Mouse (Mus musculus): ENCODE data around the gene Tex22. TPM values are rescaled to one million over a fixed set of nuclear protein-coding genes. Genes with fewer than 3 reads are reported as not detected.

Tex22 gene
- polyA plus RNA-seq, 1 experiment from 2014 or later: not detected

DNA sequence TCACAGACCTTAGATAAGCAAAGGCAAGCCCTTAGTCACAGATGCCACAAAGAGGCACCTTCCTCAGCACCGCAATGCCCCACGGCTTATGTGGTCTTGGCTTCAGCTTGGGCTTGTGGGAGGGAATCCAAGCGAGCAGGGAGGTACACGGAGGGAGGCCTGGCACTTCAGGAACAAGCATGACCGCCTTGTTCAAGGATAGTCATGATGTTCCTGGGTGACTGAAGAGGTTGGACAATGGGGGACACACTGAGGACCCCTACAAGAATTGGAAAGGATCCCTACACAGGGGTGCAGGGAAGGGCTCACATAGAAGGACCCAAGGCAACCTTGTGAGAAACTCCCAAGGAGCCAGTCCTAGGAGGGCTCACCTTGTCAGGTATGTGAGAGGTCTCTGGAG, 22.7 kb downstream of the Tex22 start:
- H3K4me3 ChIP-seq: peak overlapping the region; percentile 98; the same call in 1 of the 2 replicates

DNA sequence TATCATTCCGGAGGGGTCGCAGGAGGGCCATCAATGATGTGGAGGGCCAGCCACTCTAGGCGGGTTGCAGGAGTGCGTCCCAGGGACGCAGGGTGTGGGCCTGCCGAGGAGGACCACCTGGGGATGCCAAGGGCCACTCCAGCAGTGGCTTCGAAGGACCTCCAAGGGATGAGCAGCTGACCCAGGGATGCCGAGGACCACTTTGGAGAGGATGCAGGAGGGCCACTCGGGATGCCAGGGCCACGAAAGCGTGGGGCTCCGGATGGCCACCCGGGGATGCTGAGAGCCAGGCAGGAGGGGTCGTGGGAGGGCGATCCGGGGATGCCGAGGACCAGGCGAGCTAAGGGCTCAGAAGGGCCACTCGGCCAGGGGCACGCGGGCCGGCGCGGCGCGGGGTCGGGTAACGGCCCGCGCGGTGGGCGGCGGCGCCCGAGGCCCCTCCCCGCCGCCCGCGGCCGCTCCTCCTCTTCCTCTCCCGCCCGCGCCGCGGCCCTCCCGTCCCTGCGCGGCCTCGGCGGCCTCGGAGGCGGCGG, 23.5 kb downstream of the Tex22 start, which contains the start of gene Mta1:
Gene Mta1 (plus strand): TSS at position 530 of the 533 bp plus-strand sequence.
- Histone ChIP-seq H3K9me3 (replicated peaks) (no peaks in the 10 kb centered on the region), H3K9ac (peak within 1 kb of the TSS; percentile 99), H3K36me3 (no peaks in the 10 kb centered on the region), H3K4me3 (peak within 1 kb of the TSS; percentile 98), H3K4me1 (peaks cover 36% of the 10 kb centered on the region), H3K4me2 (replicated peaks) (peak within 1 kb of the TSS; percentile 95), H3K27me3 (no peaks in the 10 kb centered on the region), H3K27ac (peak within 1 kb of the TSS; percentile 81)
- peak; percentile 65 for ATAC-seq (ENCODE audit: low FRiP score)
- WGBS: 1% methylated on average over 17 of the region's 53 CpGs

More for the DNA sequence above, 22.7 kb downstream of the Tex22 start:
- no peaks in the 10 kb centered on the region for H3K9me3 ChIP-seq (replicated peaks)
- WGBS: 86% methylated on average over 5 of the region's 5 CpGs
- peak overlapping the region; percentile 91 for H3K4me2 ChIP-seq (replicated peaks)
- peaks cover 33% of the 10 kb centered on the region for H3K4me1 ChIP-seq
- no peak overlapping the region for H3K27ac ChIP-seq
- no peaks in the 10 kb centered on the region for H3K27me3 ChIP-seq
- peak overlapping the region; percentile 99 for H3K9ac ChIP-seq
- no peaks in the 10 kb centered on the region for H3K36me3 ChIP-seq
- peak; percentile 3; the same call in 1 of the 2 replicates for ATAC-seq (ENCODE audit: low FRiP score)

DNA sequence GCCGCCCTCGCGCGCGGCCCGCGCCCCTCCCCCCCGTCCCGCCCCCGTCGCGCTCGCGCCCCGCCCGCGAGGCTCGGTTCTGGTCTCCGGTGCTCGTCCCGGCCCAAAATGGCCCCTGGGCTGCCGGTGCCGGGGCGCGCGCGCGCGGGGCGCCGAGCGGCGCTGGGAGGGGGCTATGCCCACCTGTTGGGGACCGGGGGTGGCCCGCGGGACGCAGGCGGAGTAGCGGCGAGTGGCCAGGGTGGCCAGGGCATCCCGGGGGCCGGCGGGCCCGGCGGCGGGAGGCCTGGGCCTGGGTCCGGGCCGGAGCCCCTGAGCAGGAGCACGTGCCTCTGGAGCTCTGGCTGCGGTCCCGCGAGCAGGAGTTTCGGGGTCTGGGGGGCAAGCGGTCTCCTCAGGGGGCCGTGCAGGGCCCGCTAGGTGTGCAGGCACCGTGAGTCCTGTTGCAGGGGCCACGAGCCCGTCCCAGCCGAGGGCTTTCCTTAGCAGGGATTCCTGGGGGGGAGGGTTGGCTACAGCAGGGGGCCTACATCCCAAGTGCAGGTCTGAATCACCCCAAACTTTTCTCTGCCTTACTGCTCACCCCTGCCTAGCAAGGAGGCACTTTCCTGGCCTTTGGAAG, 24.3 kb downstream of the Tex22 start:
- no peaks in the 10 kb centered on the region for H3K27me3 ChIP-seq
- peak overlapping the region; percentile 81 for H3K27ac ChIP-seq
- H3K4me1 ChIP-seq: peaks cover 43% of the 10 kb centered on the region
- peak overlapping the region; percentile 99 for H3K9ac ChIP-seq
- peak overlapping the region; percentile 95 for H3K4me2 ChIP-seq (replicated peaks)
- peak; percentile 28; the same call in 1 of the 2 replicates for ATAC-seq (ENCODE audit: low FRiP score)
- no peaks in the 10 kb centered on the region for H3K9me3 ChIP-seq (replicated peaks)
- H3K4me3 ChIP-seq: peak overlapping the region; percentile 98
- 0% methylated on average over 30 of the region's 60 CpGs for WGBS
- no peaks in the 10 kb centered on the region for H3K36me3 ChIP-seq

DNA sequence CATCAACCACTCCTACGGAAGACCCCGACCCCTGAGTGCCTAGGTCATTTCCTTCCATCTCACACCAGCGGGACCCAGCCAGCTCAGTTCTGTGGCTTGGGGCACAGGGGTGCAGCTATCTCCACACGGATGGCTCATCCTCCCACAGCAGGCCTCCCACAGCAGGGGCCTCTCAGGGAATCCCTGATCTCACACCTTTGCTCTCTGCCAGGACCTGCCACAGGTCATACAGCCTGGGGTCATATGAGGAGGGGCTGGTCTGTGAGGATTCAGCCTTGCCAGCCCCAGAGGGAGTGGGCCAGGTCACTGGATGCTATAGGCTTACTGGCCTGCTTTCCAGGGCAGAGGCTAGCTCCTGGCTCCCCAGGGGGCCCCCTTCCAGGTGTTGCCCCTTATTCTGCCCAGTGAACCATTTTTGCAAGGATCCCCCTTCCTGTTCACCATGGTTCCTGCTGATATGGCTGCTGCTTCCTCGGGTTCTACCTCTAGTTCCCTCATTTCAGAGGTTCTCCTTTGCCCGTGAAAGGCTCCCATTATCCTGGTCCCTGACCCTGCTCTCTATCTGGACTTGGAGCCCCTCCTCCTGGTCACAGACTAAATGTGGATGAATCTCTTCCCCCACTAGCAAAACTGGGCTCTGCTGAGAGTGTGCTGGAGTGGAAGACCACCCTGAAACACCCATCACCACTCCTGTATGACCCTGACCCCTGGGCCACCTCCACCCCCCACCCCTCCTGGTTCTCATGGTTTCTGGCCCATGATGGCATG, 25.4 kb downstream of the Tex22 start:
- 31% methylated on average over 6 of the region's 6 CpGs for WGBS
- Histone ChIP-seq H3K9me3 (replicated peaks) (no peaks in the 10 kb centered on the region), H3K9ac (peak overlapping the region; percentile 99), H3K36me3 (no peaks in the 10 kb centered on the region), H3K4me2 (replicated peaks) (peak overlapping the region; percentile 95), H3K4me1 (peaks cover 49% of the 10 kb centered on the region), H3K27ac (no peak overlapping the region; the same call in none of the 2 replicates), H3K4me3 (peak overlapping the region; percentile 98), H3K27me3 (no peaks in the 10 kb centered on the region)
- ATAC-seq (ENCODE audit: low FRiP score): no peak

DNA sequence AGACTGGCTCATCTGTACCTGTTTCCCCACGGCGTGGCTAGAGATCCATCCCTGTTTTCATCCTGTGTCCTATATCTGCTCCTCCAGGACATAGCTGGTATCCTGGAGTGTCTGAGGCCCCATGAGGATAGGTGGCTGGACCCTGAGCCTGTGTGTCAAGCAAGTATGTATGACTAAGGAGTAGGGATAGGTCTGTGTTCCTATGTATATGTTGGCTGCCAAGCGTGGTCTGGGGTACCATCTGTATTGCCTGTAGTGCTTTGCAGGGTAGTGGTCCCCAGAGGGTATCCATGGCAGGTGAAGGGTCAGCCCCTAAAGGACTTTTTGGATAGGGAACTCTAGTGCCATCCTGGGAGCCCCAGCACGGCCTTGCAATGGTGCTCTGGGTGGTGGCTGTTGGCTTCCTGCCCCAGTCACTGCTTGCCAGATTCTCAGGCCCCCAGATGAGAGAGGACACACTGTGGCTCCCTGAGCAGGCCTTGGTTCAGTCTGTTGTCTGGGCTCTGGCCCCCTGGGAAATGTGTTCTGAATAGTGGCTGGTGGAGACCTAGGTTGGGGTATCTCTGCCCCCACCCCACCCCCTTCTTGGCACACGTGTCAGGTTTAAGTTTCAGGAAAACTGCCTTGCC, 26.3 kb downstream of the Tex22 start:
- no peak for ATAC-seq (ENCODE audit: low FRiP score)
- Histone ChIP-seq H3K36me3 (0 out of 2 replicates have a peak, but pooled peaks cover 4% of the 10 kb centered on the region), H3K27me3 (no peaks in the 10 kb centered on the region), H3K4me3 (no peak overlapping the region), H3K4me2 (replicated peaks) (0 out of 2 replicates have a peak overlapping the region, but pooled peaks have one; percentile 95), H3K27ac (peak overlapping the region; percentile 12; the same call in 1 of the 2 replicates), H3K9ac (peak overlapping the region; percentile 99; the same call in 1 of the 2 replicates), H3K4me1 (peaks cover 49% of the 10 kb centered on the region), H3K9me3 (replicated peaks) (no peaks in the 10 kb centered on the region)
- 71% methylated on average over 5 of the region's 5 CpGs for WGBS

DNA sequence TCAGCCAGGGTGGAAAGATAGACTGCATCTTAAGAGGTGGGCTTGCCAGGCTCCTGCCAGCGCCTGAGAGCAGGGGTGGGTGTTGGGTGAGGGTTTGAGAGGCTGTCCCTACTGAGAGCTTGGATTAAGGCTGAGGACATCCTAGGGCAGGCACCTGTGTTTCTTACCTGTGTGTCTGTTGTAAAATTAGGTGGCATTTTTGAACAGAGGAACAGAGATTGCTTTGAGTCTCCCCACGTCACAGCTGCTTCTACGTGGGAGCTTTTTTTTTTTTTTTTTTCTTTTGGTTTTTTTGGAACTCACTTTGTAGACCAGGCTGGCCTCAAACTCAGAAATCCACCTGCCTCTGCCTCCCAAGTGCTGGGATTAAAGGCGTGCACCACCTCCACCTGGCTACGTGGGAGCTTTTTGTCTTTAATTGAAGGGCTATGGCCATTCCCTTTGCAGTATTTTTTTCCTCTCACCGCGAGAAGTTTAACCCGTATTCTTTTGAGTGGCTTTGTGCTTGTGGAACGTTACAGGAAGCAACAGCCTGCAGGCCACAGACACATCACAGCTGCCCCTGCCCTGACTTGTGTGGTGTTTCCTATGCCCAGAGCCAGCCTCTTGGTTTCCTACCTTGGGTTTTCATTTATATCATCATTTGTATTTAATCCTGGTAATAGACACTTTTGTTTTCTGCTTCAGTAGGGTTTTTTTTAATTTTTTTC, 27.1 kb downstream of the Tex22 start:
- Histone ChIP-seq H3K27ac (no peak overlapping the region), H3K9ac (no peak overlapping the region)
- 82% methylated on average over 9 of the region's 9 CpGs for WGBS

DNA sequence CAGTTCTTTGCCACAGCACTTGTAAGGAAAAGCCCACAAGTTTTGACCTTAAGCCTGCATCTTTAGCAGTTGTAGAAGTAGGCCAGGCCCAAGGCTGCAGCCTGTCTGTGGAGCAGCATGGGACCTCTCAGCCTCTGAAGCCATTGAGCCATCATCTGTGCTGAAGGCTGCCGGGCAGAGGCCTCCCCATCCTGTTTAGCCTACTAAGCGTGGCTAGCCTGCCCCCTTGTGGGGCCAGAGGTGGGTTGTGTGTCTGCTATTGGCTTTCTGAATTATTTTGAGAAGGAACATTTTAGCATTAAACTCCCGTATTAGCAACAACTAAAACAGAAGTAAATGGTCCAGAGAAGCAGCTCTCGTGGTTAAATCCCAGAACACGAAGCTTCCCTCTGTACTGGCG, 28.2 kb downstream of the Tex22 start:
- H3K36me3 ChIP-seq: 0 out of 2 replicates have a peak, but pooled peaks cover 4% of the 10 kb centered on the region
- H3K9ac ChIP-seq: no peak overlapping the region
- H3K27me3 ChIP-seq: no peaks in the 10 kb centered on the region
- no peak for ATAC-seq (ENCODE audit: low FRiP score)
- H3K4me3 ChIP-seq: no peak overlapping the region
- H3K4me1 ChIP-seq: peaks cover 50% of the 10 kb centered on the region
- H3K9me3 ChIP-seq (replicated peaks): no peaks in the 10 kb centered on the region
- H3K27ac ChIP-seq: 0 out of 2 replicates have a peak overlapping the region, but pooled peaks have one; percentile 30
- H3K4me2 ChIP-seq (replicated peaks): no peak overlapping the region
- WGBS: 66% methylated on average over 6 of the region's 6 CpGs

More for the DNA sequence above, 27.1 kb downstream of the Tex22 start:
- H3K27me3 ChIP-seq: no peaks in the 10 kb centered on the region
- peaks cover 49% of the 10 kb centered on the region for H3K4me1 ChIP-seq
- H3K9me3 ChIP-seq (replicated peaks): no peaks in the 10 kb centered on the region
- H3K36me3 ChIP-seq: 0 out of 2 replicates have a peak, but pooled peaks cover 4% of the 10 kb centered on the region
- no peak for ATAC-seq (ENCODE audit: low FRiP score)
- H3K4me3 ChIP-seq: no peak overlapping the region
- no peak overlapping the region for H3K4me2 ChIP-seq (replicated peaks)

DNA sequence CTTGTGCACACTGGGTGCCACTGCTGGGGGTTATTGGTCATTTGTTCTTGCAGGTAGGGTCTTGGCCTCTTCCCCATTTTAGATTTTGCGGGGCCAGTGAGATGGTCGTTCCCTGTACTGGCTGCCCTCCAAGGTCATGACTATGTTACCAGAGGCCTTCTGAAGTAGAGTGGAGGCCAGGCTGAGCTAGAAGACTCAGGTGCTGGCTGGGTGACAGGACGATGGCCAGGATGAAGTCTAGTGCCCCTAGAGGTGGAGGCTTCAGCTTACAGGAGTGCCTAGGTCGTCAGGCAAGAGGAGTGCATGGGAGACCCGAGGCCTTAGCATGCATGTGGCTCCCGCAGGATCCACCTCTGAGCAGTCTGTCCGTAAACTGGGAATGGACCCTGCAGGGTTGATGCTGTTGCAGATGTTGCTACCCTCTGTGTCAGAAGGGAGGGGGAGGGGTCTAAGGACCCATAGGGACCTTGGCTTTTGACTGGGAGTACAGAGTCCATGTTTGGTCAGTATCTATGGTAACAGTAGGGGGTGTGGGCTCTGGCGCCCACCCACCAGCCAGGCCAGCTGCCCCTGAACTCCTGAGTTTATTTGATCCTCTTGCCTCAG, 29.6 kb downstream of the Tex22 start:
- no peaks in the 10 kb centered on the region for H3K9me3 ChIP-seq (replicated peaks)
- H3K4me2 ChIP-seq (replicated peaks): no peak overlapping the region
- no peak overlapping the region for H3K4me3 ChIP-seq
- no peak for ATAC-seq (ENCODE audit: low FRiP score)
- H3K9ac ChIP-seq: no peak overlapping the region
- 0 out of 2 replicates have a peak, but pooled peaks cover 4% of the 10 kb centered on the region for H3K36me3 ChIP-seq
- no peaks in the 10 kb centered on the region for H3K27me3 ChIP-seq
- WGBS: 79% methylated on average over 8 of the region's 8 CpGs
- no peak overlapping the region for H3K27ac ChIP-seq
- peaks cover 44% of the 10 kb centered on the region for H3K4me1 ChIP-seq

DNA sequence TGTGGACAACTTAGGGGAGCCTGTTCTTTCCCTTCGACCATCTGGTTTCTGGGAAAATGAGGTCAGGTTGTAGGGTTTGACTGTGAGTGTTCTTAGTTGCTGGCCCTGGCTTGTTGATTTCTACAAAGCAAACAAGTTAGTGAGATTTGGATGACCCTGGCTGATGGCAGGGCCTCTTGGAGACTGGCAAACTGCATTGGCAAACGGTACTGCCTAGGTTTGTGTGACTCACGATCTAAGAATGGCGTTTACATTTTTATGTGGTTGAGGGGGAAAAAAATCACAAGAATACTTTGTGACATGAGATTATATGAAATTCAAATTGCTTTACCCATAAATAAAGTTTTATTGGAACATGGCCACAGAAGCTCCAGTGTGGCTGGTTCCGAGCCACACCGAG, 32.1 kb downstream of the Tex22 start:
- 91% methylated on average over 6 of the region's 6 CpGs for WGBS
- Histone ChIP-seq H3K36me3 (0 out of 2 replicates have a peak, but pooled peaks cover 4% of the 10 kb centered on the region), H3K4me1 (peaks cover 24% of the 10 kb centered on the region)

DNA sequence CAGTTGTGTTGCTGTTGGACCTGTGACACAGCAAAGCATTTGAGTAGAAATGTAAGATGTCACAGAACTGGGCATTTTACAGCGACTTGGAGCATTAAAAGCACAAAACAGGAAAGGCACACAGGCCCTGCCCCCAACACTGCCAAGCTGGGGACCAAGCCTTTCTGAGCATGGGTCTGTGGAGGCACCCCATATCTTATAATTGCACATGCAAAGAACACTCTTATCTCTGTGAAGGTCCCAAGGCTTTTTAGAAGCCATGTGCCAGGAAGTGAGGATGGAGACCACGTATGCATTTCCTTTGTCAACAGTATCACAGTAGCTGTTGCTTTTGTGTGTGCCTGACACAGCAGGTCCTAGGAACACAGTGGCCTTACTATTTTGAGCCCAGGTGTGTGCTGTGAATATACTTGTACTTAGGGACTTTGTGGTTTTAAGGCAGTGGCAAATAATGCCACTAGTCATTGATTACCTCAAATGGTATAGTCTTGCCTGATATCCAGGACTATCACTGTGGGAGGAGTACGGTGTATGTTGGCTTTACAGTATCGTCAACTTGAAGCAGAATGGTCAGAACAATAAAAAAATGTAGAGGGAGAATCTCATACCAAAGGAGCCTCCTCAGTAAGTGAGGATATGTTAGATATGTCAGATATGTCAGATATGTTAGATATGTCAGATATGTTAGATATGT, 33.3 kb downstream of the Tex22 start:
- 90% methylated on average over 4 of the region's 4 CpGs for WGBS
- H3K27me3 ChIP-seq: no peaks in the 10 kb centered on the region
- peaks cover 10% of the 10 kb centered on the region for H3K36me3 ChIP-seq
- ATAC-seq (ENCODE audit: low FRiP score): no peak
- no peaks in the 10 kb centered on the region for H3K9me3 ChIP-seq (replicated peaks)
- no peak overlapping the region for H3K27ac ChIP-seq
- H3K4me2 ChIP-seq (replicated peaks): no peak overlapping the region
- no peak overlapping the region for H3K4me3 ChIP-seq
- H3K4me1 ChIP-seq: peaks cover 21% of the 10 kb centered on the region
- no peak overlapping the region for H3K9ac ChIP-seq

More for the DNA sequence above, 32.1 kb downstream of the Tex22 start:
- no peaks in the 10 kb centered on the region for H3K9me3 ChIP-seq (replicated peaks)
- no peaks in the 10 kb centered on the region for H3K27me3 ChIP-seq
- H3K27ac ChIP-seq: no peak overlapping the region
- no peak overlapping the region for H3K9ac ChIP-seq
- ATAC-seq (ENCODE audit: low FRiP score): no peak
- no peak overlapping the region for H3K4me3 ChIP-seq
- no peak overlapping the region for H3K4me2 ChIP-seq (replicated peaks)
